Mouse (Mus musculus) liver, adult 2 months (tissue): ENCODE data around the gene Tmem238.

Experiments used
- CTCF ChIP-seq: fragments of 200-500 bp; IDR thresholded peaks from 2 replicates; pipeline ENCODE4 v1.5.1; 2011; ENCODE audit warnings: low read depth, low read length, control low read depth
- POLR2A ChIP-seq: fragments of 200-500 bp; IDR thresholded peaks from 2 replicates; pipeline ENCODE4 v1.6.1; 2011; ENCODE audit warnings: low read length, control low read depth; ENCODE audit not compliant: insufficient read depth; ENCODE audit errors: extremely low read depth

DNA sequence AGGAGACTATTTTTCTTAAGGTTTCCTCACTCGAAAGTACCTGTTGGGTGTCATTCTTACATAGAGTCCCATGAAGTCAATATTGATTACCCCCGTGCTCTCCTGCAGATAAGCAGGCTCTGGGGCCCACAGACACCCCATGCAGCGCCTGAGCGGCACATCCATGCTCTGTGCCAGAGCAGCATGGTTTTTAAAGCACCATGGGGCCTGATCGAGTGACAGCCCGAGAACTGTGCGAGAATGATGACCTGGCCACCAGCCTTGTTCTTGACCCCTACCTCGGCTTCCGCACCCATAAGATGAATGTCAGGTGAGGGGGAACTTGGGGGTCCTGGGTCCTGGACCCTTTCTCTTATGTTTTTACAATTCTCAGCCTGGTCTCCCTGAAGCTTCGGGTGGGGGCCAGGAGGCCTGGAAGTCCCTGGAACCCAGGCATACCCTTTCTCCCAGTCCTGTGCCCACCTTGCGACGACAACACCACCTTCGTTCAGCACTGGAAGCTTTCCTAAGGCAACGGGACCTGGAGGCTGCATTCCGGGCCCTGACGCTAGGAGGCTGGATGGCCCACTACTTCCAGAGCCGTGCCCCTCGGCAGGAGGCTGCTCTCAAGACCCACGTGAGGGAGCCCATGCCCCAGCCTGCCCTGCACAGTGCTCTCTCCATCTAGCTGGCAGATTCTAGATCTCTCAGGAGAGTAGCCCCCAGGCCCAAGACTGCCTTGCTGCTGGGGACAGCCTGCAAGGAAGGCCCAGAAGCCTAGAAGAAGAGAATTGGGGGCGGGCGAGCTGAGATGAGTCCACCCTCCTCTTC is 47.6 kb downstream of the Tmem238 start:
- TF ChIP-seq POLR2A = no peak
- TF ChIP-seq CTCF = no peak
